Mouse (Mus musculus) liver (tissue): ENCODE results near the gene Olfr718-ps1.
A peak's percentile ranks its signal among the peaks of the same experiment; 100 is the strongest.

Experiments
- DNase-seq: peaks from one replicate; pipeline ENCODE4 v3.0.0-alpha.2; 2020; ENCODE audit warnings: mixed read lengths

The Olfr718-ps1 gene

DNA sequence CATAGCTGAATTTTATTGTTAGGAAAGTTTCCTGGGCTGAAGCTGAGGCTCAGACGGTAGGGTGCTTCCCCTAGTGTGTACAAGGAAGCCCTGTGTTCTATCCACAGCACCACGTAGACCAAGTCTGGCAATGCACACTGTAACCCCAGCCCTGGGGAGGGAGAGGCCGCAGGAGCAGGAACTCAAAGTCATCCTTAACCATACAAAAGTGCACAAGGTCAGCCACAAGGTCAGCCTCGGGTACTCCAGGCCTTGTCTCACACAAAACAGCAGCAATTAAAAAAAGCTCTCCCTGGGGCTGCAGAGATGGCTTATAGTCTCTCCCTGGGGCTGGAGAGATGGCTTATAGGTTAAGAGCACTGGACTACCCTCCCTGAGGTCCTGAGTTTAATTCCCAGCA lies 20.5 kb downstream of the Olfr718-ps1 start:
- DNase-seq: no peak

DNA sequence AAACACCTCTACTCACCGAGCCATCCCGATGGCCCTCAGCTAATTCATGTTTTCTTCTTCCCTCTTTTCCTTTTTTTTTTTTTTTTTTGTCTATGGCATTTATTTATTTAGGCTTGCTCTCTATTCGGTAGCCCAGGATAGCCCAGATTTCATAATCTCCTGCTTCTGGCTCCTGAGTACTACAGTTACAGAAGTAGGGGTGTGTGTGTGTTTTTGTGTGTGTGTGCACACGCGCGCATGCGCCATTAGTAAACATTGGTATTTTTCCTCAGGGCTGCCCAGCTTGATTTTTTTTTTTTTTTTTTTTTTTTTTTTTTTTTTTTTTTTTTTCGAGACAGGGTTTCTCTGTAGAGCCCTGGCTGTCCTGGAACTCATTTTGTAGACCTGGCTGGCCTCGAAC lies 21.3 kb downstream of the Olfr718-ps1 start:
- no peak for DNase-seq

DNA sequence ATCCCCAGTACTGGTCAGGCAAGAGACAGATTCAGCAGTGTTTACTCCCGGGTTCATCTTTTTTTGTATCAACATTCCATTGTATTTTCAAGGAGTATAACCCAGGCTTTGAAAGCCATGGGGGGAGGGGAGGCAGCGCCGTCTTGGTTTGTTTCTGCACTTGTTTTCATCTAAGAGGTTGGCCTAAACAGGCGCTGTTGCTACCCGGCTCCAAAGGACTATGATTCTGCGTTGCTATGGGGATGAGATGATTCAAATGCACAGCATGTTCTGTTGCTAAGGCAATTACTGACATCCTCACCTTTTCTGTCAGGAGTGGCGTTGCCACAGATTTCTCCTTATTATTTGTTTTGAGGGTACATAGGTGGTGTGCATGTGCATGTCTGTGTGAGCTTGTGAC lies 21.8 kb downstream of the Olfr718-ps1 start:
- no peak for DNase-seq

DNA sequence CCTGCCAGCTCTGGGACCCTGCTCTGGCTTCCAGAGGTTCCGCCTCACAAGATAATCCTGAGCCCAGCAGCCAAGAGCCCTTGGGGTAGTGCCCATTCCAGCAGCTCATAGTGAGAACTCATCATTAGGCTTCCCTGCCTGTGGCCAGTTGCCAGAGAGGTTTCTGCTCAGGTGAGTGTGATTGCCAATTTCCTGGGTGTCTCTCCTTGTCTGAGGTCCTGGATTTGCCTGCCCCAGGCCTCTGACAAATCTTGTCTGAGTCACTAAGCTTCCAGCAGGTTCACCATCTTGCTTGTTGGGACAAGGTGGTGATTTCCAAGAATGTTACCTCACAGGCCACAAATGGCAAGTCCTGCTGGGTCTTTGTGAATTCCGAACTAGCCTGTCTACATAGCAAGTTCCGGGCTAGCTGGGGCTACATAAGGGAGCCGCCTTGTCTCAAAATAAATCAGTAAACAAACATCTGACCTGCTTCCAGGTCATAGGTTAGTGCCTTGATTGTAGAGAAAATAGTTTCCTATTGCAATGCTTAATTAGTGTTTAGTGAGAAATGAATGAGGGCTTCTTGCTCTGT lies 22.5 kb downstream of the Olfr718-ps1 start:
- DNase-seq: no peak

DNA sequence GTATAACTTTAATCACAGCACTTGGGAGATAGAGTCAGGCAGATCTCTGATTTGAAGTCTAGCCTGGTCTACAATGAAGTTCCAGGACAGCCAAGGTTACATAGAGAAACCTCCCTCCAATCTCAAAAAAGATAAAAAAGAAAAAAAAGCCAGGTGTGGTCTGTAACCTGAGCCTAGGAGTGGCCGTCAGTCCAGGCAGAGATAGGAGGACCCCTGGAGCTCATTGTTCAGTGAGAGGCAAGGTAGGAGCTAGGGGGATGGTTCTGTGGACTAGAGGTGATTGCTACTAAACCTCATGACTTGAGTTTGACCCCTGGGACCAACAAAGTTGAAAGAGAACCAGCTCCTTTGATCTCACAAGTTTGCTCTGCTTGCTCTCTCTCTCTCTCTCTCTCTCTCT lies 24.7 kb downstream of the Olfr718-ps1 start:
- no peak for DNase-seq

DNA sequence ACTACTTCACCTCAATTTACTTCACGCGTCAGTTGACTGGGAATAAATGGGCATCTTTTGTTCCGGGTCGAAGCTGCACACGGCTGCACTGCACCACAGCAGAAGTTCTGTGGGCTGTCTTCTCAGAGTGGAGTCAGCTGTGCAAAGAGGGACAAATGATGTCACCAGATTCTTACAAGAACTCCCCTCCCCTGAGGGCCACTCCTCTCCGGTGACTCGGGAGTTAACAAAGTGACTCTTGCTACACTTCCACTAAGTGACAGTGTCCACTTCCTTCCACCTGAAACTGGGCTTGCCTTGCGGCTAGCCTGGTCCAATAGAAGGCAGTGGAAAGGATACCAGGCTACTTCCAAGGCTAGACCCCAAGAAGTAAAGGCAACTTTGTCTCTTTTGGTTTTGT lies 25.3 kb downstream of the Olfr718-ps1 start:
- no peak for DNase-seq

DNA sequence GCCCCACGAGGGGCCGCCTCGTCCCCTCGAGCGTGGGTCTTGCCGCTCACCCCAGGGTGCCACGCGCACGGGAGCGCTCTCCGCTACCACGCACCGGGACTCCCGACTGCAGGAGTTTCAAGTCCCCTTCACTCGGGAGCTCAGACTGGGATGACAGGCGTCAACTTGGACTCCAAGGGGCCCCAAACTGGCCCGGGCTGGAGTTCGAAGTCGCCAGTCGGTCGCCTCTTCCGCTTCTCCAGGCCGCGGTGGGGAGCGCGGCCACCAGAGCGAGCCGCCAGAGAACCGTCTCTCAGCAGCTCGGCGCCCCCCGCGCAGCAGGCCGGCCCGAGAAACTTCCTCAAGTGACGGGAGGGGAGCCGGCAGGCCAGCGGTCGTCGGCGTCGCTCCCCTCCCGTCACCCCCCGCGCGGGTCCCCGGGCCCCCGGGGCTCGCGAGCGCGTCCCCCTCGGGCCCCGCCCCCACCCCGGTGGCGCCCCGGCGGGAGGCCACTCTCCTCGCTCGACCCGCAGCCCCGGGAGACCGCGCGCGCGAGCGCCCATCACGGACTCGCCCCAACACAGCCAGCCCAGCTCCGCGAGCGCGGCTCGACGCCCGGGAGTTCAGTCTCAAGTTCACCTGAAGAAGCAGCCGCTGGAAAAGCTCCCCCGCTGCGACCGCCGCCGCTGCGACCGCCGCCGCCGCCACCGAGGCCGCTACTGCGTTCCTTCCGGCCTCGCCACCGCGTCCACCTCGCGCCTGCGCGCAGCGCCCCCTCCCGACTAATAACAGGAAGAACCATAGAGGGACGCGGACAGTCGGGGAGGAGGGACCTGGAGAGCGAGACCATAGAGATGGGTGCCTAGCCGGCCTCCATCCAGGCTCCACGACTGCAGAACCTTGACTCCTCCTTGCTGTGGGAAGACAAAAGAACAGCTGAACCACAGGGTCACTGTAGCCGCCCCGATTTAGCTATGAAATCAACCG lies 34.8 kb downstream of the Olfr718-ps1 start, which contains the start of gene Rnf216:
Gene Rnf216, minus strand, starts transcription at position 714 of the 966 bp plus-strand sequence.
- peak; percentile 93 for DNase-seq

DNA sequence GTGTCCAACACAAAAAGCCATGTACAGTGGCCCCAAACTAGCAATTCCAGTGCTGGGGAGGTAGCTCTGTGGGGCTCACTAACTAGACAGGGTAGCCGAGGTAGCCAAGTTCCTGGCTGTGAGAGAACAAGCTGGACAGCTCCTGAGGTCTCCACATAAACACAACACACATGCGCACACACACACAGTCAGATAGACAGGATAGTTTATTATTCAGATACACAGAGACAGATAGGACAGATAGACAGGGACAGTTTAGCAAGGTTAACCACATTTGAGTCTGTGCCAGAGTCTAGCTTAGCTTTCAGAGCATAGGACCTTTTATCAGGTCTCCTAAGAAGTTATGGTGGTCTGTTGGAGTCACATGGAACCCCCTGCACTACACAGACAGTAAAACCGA lies 40.5 kb downstream of the Olfr718-ps1 start:
- DNase-seq: no peak

DNA sequence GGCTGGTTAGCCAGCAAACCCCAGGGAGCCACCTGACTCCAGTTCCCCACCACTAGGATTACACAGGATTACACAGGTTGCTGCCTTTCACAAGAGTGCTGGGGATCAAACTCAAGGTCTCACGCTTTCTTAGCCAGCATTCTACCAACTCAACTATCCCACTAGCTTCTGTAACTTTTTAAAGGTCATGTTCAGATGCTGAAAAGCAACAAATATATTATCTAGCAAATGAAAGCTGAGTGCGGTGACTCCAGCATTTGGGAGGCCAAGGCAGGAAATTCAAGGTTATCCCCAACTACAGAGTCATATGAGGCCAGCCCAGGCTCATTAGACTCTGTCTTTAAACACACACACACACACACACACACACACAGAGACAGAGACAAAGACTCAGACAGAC lies 44.1 kb downstream of the Olfr718-ps1 start:
- DNase-seq: no peak

DNA sequence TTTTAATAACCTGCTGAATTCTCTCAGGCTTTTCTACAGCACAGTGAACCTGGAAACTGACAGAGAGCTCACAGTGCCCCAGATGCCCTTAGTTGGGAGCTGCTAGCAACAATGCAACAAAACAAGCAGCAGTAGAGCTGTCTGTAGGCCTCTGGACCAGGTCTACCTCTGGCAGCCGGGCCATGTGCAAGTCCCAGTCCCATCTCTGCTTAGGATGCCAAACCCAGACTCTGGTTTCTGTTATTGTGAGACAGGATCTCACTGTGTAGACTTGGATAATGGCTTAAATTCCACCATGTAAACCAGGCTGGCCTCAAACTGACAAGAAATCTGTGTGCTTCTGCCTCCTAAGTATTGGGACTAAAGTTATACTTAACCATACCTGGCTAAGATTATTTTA lies 45.8 kb downstream of the Olfr718-ps1 start:
- no peak for DNase-seq

DNA sequence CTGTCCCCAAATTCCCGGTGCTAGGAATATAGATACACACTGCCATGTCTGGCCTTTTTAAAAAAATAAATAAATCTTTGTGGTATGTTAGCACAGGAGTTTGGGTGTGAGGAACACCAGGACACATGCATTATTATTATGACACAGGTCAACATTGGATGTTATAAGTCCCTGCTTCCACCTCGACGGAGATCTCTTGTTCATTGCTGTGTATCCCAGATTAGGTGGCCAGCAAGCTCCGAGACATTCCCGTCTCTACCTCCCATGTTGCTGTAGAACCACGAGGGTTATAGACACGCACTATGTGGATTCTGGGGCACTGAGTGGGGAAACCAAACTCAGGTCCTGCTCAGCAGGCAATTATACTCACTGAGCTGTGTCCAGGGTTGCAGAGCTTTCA lies 52.1 kb downstream of the Olfr718-ps1 start:
- DNase-seq: no peak

DNA sequence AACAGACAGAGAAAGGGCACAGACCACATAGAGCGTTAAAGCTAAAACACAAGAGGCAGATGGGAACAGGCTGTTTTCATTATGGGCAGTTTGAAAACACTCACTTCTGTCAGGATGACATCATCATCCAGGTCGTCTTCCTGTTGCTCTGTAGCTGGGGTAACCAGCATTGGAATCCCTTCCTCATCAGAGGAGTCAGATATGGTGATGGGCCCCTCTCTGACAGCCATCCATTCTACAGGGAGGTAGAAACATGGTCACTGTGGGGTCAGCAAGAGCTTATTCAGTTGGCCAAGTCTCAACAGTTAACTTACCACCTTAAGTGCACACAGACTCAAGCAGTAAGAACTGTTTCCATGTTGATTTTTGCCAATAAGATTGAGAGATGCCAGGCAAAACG lies 54.5 kb downstream of the Olfr718-ps1 start:
- DNase-seq: no peak

DNA sequence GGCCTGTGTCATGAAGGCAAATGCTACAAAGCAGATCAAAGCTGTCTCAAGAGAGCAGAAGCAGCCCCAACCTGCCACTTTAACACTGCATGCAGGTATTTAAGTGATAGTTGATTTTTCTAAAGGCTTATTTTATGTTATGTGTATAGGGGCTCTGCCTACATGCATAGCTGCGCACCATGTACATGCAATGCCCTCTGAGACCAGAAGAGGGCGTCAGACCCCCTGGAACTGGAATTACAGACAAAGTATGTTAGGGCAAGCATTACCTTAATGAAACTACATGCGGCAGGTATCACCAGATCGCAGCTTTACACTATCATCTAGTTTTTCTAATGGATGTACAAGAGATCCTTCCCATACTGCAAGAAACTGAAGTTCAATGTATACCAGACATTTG lies 62.5 kb downstream of the Olfr718-ps1 start:
- DNase-seq: peak; percentile 61
